ENCODE assay signal across 9 mouse cellular contexts in the genomic region with DNA sequence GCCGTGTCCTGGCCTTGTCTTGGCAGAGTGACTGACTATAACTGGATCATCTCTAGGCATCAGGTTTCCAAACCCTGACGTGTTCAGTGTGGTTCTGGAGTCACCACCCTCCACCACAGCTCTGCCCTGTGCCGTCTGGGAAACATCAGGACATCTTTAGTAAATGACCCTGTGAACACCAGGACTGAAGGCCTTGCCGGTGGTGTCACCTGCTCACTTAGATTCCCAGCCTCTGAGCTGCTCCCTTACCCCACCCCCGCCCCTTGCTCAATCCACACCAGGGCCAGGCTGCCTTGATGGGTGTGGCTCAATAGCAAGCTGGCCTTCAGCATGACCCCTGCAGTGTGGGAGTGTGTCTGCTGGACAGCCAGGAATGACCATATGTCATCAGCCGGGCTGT.
A peak's percentile ranks its signal among the peaks of the same experiment; 100 is the strongest.
DNase-seq lines count a peak whose midpoint lies in the region; ATAC-seq and TF ChIP-seq lines count a peak whose summit lies in the region.
"Had no signal": no experiment of that assay in that cellular context is flagged by ENCODE, and none has a peak within 500 bp of the region (broad histone marks: within the 10 kb centered on the region; RNA-seq: fewer than 3 reads in every experiment).

No protein-coding gene starts in this region.

- peak; percentile 53 for DNase-seq in embryo, embryonic 10.5 days (ENCODE audit: low spot score)
- DNase-seq in embryo, embryonic 9.5 days (ENCODE audit: extremely low spot score): no peak
- peak; percentile 60 for DNase-seq in lung, postnatal 0 days (ENCODE audit: low spot score)
- no peak for DNase-seq in lung, postnatal 10 days
- peak; percentile 84 for DNase-seq in fibroblast of lung, adult 2 months (ENCODE audit: low read depth)
- DNase-seq in stomach, postnatal 0 days (ENCODE audit: low spot score): peak; percentile 53
- DNase-seq in kidney, adult 11 months: no peak
- DNase-seq in B cell, adult 2 months: no peak

- 61% methylated on average over 6 of the region's 6 CpGs for WGBS in lung, postnatal 0 days
- WGBS in stomach, postnatal 0 days: 52% methylated on average over 6 of the region's 6 CpGs

- no peak for TF ChIP-seq EP300 in lung, postnatal 0 days (IDR thresholded peaks at IDR 0.05)
- no peak for TF ChIP-seq EP300 in stomach, postnatal 0 days (optimal IDR thresholded peaks at IDR 0.05)

- H3K9ac ChIP-seq in lung, postnatal 0 days (replicated peaks; ENCODE audit: low read depth): no peak overlapping the region
- no peak overlapping the region for H3K9ac ChIP-seq in stomach, postnatal 0 days (ENCODE audit: low read length)

- no peaks in the 10 kb centered on the region for H3K27me3 ChIP-seq in lung, postnatal 0 days (replicated peaks; ENCODE audit: insufficient read depth, low read length)
- no peaks in the 10 kb centered on the region for H3K27me3 ChIP-seq in stomach, postnatal 0 days (ENCODE audit: control insufficient read depth, insufficient read depth, low read length)

- ATAC-seq in lung, postnatal 0 days: peak; percentile 84
- peak; percentile 68 for ATAC-seq in stomach, postnatal 0 days (ENCODE audit: low FRiP score, low TSS enrichment)
- ATAC-seq: CD4-positive, CD25-positive, alpha-beta regulatory T cell, adult 4 months had no signal

- peaks cover 15% of the 10 kb centered on the region; the same call in 1 of the 2 replicates for H3K4me1 ChIP-seq in lung, postnatal 0 days (ENCODE audit: insufficient read depth, low read depth, low read length)
- H3K4me1 ChIP-seq in stomach, postnatal 0 days (replicated peaks; ENCODE audit: control insufficient read depth, insufficient read depth): no peaks in the 10 kb centered on the region; the same call in 1 of the 2 replicates

- no peaks in the 10 kb centered on the region for H3K36me3 ChIP-seq in lung, postnatal 0 days (ENCODE audit: insufficient read depth, low read length)
- no peaks in the 10 kb centered on the region for H3K36me3 ChIP-seq in stomach, postnatal 0 days (ENCODE audit: control insufficient read depth, insufficient read depth, low read length)

- H3K27ac ChIP-seq in lung, postnatal 0 days (ENCODE audit: low read length): no peak overlapping the region
- no peak overlapping the region for H3K27ac ChIP-seq in stomach, postnatal 0 days (replicated peaks)

- H3K9me3 ChIP-seq in lung, postnatal 0 days (ENCODE audit: low read length): no peaks in the 10 kb centered on the region
- H3K9me3 ChIP-seq in stomach, postnatal 0 days (ENCODE audit: control insufficient read depth, low read length): no peaks in the 10 kb centered on the region

- H3K4me3 ChIP-seq in lung, postnatal 0 days (ENCODE audit: low read depth, low read length): no peak overlapping the region
- H3K4me3 ChIP-seq in stomach, postnatal 0 days (ENCODE audit: low read depth, low read length): no peak overlapping the region

- no peak overlapping the region for H3K4me2 ChIP-seq in lung, postnatal 0 days (replicated peaks; ENCODE audit: low read depth, low read length)
- no peak overlapping the region for H3K4me2 ChIP-seq in stomach, postnatal 0 days (replicated peaks; ENCODE audit: low read depth)

- TF ChIP-seq CTCF in lung, postnatal 0 days (IDR thresholded peaks at IDR 0.05): no peak
- TF ChIP-seq CTCF in stomach, postnatal 0 days (IDR thresholded peaks at IDR 0.05; ENCODE audit: low read depth): no peak

Comparison
In these comparisons a context has a peak if more than half of its experiments do, and no peak if none do; other contexts are left out.
1. DNase-seq: peak in embryo, embryonic 10.5 days (single experiment), lung, postnatal 0 days (single experiment), fibroblast of lung, adult 2 months (single experiment) and stomach, postnatal 0 days (single experiment); none in embryo, embryonic 9.5 days (single experiment), lung, postnatal 10 days (single experiment), kidney, adult 11 months (single experiment) and B cell, adult 2 months (0 of 2).